ENCODE assay signal across 11 mouse cellular contexts in genomic region chr4:119138776-119139175, GRCm38 (mm10). TPM values are rescaled to one million over a fixed set of nuclear protein-coding genes. Genes with fewer than 3 reads are reported as not detected.
DNase-seq lines count a peak whose midpoint lies in the region; ATAC-seq and TF ChIP-seq lines count a peak whose summit lies in the region.
"Had no signal": no experiment of that assay in that cellular context is flagged by ENCODE, and none has a peak within 500 bp of the region (broad histone marks: within the 10 kb centered on the region; RNA-seq: fewer than 3 reads in every experiment).

No protein-coding gene starts in this region.

- H3K4me1 ChIP-seq in hindbrain, embryonic 10.5 days (replicated peaks): peaks cover 34% of the 10 kb centered on the region
- peaks cover 5% of the 10 kb centered on the region; the same call in 1 of the 2 replicates for H3K4me1 ChIP-seq in midbrain, embryonic 14.5 days (ENCODE audit: control insufficient read depth, insufficient read depth, low read length)

- peak overlapping the region; percentile 55; the same call in 1 of the 2 replicates for H3K27ac ChIP-seq in layer of hippocampus, adult 2 months
- H3K27ac ChIP-seq in hindbrain, embryonic 10.5 days: no peak overlapping the region
- peak overlapping the region; percentile 42; the same call in 1 of the 2 replicates for H3K27ac ChIP-seq in midbrain, embryonic 14.5 days (replicated peaks; ENCODE audit: low read depth, low read length)
- H3K27ac ChIP-seq: liver, embryonic 14.5 days had no signal

- peak overlapping the region; percentile 55 for H3K4me2 ChIP-seq in midbrain, embryonic 14.5 days (ENCODE audit: low read length)

- H3K4me3 ChIP-seq in layer of hippocampus, adult 2 months: no peak overlapping the region
- peak overlapping the region; percentile 32; the same call in 1 of the 2 replicates for H3K4me3 ChIP-seq in hindbrain, embryonic 10.5 days
- H3K4me3 ChIP-seq in midbrain, embryonic 14.5 days (replicated peaks; ENCODE audit: low read depth, low read length): peak overlapping the region; percentile 21; the same call in 1 of the 2 replicates

- no peak for ATAC-seq in midbrain, embryonic 14.5 days (ENCODE audit: low FRiP score, low TSS enrichment)

- peak in 1 of 2 experiments; percentile 17 for DNase-seq in layer of hippocampus, adult 2 months (ENCODE audit: low spot score in 2 of 2)
- DNase-seq in layer of hippocampus, postnatal 36 days: no peak
- DNase-seq in brain, adult 2 months (ENCODE audit: low read depth, low spot score): peak; percentile 74
- no peak for DNase-seq in hindbrain, embryonic 10.5 days (ENCODE audit: low spot score)
- DNase-seq in midbrain, embryonic 14.5 days: peak; percentile 31
- DNase-seq in right cerebral cortex, adult 18-20 months: no peak
- no peak for DNase-seq in gastrocnemius, adult 18-20 months (ENCODE audit: low spot score)
- DNase-seq in ovary, postnatal 36 days (ENCODE audit: low spot score): no peak
- DNase-seq: gastrocnemius, postnatal 25 days had no signal

- no peaks in the 10 kb centered on the region for H3K27me3 ChIP-seq in hindbrain, embryonic 10.5 days (ENCODE audit: insufficient read depth, poor library complexity, severe bottlenecking)
- no peaks in the 10 kb centered on the region for H3K27me3 ChIP-seq in midbrain, embryonic 14.5 days (ENCODE audit: control insufficient read depth, insufficient read depth, low read length)
- H3K27me3 ChIP-seq: CH12.LX had no signal

- H3K36me3 ChIP-seq in hindbrain, embryonic 10.5 days: peaks cover 45% of the 10 kb centered on the region
- peaks cover 32% of the 10 kb centered on the region for H3K36me3 ChIP-seq in midbrain, embryonic 14.5 days (ENCODE audit: control insufficient read depth, insufficient read depth, low read length)

- H3K9ac ChIP-seq in midbrain, embryonic 14.5 days (replicated peaks; ENCODE audit: low read length): no peak overlapping the region
- H3K9ac ChIP-seq: liver, embryonic 14.5 days had no signal

- WGBS in hindbrain, embryonic 10.5 days: 66% methylated on average over 8 of the region's 8 CpGs
- WGBS in midbrain, embryonic 14.5 days: 51% methylated on average over 8 of the region's 8 CpGs

- TF ChIP-seq CTCF in layer of hippocampus, adult 2 months (conservative IDR thresholded peaks at IDR 0.05): no peak

- H3K9me3 ChIP-seq in hindbrain, embryonic 10.5 days: no peaks in the 10 kb centered on the region
- H3K9me3 ChIP-seq in midbrain, embryonic 14.5 days (ENCODE audit: control insufficient read depth, low read length): no peaks in the 10 kb centered on the region

RNA-seq across cellular contexts. Expression of gene Slc2a1, which starts 30.3 kb away (rescaled TPM):
- 10 to 100 TPM; 94.5 to 96.4 TPM for total RNA-seq in layer of hippocampus, adult 2 months (2021)
- 100 to 1,000 TPM in 1 of 2 experiments, 10 to 100 TPM in 1; 76.1 to 104 TPM for total RNA-seq in layer of hippocampus, postnatal 36 days (2021)
- polyA plus RNA-seq in hindbrain, embryonic 10.5 days (2016; fragmentation: Nextera tagmentation; extraction: Ambion mirVana): 153 and 228 TPM in 2 replicates
- 61.3 and 94.4 TPM in 2 replicates for polyA plus RNA-seq in midbrain, embryonic 14.5 days (2014; fragmentation: Nextera tagmentation; extraction: Ambion mirVana)
- total RNA-seq in gastrocnemius, adult 18-20 months (2021): 1 to 10 TPM; 6.2 to 7.5 TPM

RNA-seq across cellular contexts. Expression of gene Zfp691, which starts 35.2 kb away (rescaled TPM):
- 1 to 10 TPM; 6.1 to 6.5 TPM for total RNA-seq in layer of hippocampus, adult 2 months (2021)
- 1 to 10 TPM; 6.7 to 8.2 TPM for total RNA-seq in layer of hippocampus, postnatal 36 days (2021)
- 10.0 and 11.0 TPM in 2 replicates for polyA plus RNA-seq in hindbrain, embryonic 10.5 days (2016; fragmentation: Nextera tagmentation; extraction: Ambion mirVana)
- 4.8 and 7.1 TPM in 2 replicates for polyA plus RNA-seq in midbrain, embryonic 14.5 days (2014; fragmentation: Nextera tagmentation; extraction: Ambion mirVana)
- total RNA-seq in gastrocnemius, adult 18-20 months (2021): 10 to 100 TPM; 18.5 TPM

RNA-seq across cellular contexts. Expression of gene Ermap, which starts 51.0 kb away (rescaled TPM):
- total RNA-seq in layer of hippocampus, adult 2 months (2021): under 1 TPM; 0.32 to 0.44 TPM
- total RNA-seq in layer of hippocampus, postnatal 36 days (2021): under 1 TPM; 0.28 to 0.32 TPM
- polyA plus RNA-seq in hindbrain, embryonic 10.5 days (2016; fragmentation: Nextera tagmentation; extraction: Ambion mirVana): 7.0 and 12.1 TPM in 2 replicates
- 0.24 and 0.63 TPM in 2 replicates for polyA plus RNA-seq in midbrain, embryonic 14.5 days (2014; fragmentation: Nextera tagmentation; extraction: Ambion mirVana)
- total RNA-seq in gastrocnemius, adult 18-20 months (2021): not detected
- total RNA-seq: CH12.LX; gastrocnemius, postnatal 25 days had no signal

RNA-seq across cellular contexts. Expression of gene Svbp, which starts 56.3 kb away (rescaled TPM):
- total RNA-seq in layer of hippocampus, adult 2 months (2021): 10 to 100 TPM; 13.9 to 16.6 TPM
- 10 to 100 TPM; 16.3 to 19.8 TPM for total RNA-seq in layer of hippocampus, postnatal 36 days (2021)
- polyA plus RNA-seq in hindbrain, embryonic 10.5 days (2016; fragmentation: Nextera tagmentation; extraction: Ambion mirVana): 149 and 182 TPM in 2 replicates
- 253 and 300 TPM in 2 replicates for polyA plus RNA-seq in midbrain, embryonic 14.5 days (2014; fragmentation: Nextera tagmentation; extraction: Ambion mirVana)
- 10 to 100 TPM in 1 of 2 experiments, 1 to 10 TPM in 1; 9.3 to 12.2 TPM for total RNA-seq in gastrocnemius, adult 18-20 months (2021)

Comparison
In these comparisons a context has a peak if more than half of its experiments do, and no peak if none do; other contexts are left out.
1. DNase-seq: peak in brain, adult 2 months (single experiment) and midbrain, embryonic 14.5 days (single experiment); none in layer of hippocampus, postnatal 36 days (0 of 2), hindbrain, embryonic 10.5 days (single experiment), right cerebral cortex, adult 18-20 months (single experiment), gastrocnemius, adult 18-20 months (single experiment) and ovary, postnatal 36 days (single experiment).
2. RNA of gene Slc2a1, which starts 30.3 kb away (total RNA-seq): 76.1 to 104 TPM in layer of hippocampus, postnatal 36 days and 94.5 to 96.4 TPM in layer of hippocampus, adult 2 months; 6.2 to 7.5 TPM in gastrocnemius, adult 18-20 months; every median in the first group is over 4 times any median in the second.